Mouse (Mus musculus) granulocyte monocyte progenitor cell, adult 5-6 weeks (primary cell): ENCODE measurements around the gene Cfap57. TPM values are rescaled to one million over a fixed set of nuclear protein-coding genes. Genes with fewer than 3 reads are reported as not detected.
A peak's percentile ranks its signal among the peaks of the same experiment; 100 is the strongest.

Experiments
- ATAC-seq: replicated peaks from 2 replicates; pipeline ENCODE4 v1.8.0; 2016; ENCODE audit warnings: mild to moderate bottlenecking, moderate TSS enrichment, inconsistent platforms; ENCODE audit not compliant: poor library complexity, severe bottlenecking
- total RNA-seq, 2 experiments: library from RNA; stranded (forward) in 1 of 2; stranded (reverse) in 1 of 2; fragments of 200-712, 200-1000 nt in 1 of 2; fragments of >200 nt in 1 of 2; fragmentation: Nextera tagmentation in 1 of 2; gene quantifications; 2 replicates each; pipeline ENCODE4 v1.2.3; 2014 to 2017

The Cfap57 gene
- total RNA-seq (2014; fragmentation: Nextera tagmentation) (1.2 and 1.3 TPM in 2 replicates), total RNA-seq (2017) (2.8 and 3.9 TPM in 2 replicates)

DNA sequence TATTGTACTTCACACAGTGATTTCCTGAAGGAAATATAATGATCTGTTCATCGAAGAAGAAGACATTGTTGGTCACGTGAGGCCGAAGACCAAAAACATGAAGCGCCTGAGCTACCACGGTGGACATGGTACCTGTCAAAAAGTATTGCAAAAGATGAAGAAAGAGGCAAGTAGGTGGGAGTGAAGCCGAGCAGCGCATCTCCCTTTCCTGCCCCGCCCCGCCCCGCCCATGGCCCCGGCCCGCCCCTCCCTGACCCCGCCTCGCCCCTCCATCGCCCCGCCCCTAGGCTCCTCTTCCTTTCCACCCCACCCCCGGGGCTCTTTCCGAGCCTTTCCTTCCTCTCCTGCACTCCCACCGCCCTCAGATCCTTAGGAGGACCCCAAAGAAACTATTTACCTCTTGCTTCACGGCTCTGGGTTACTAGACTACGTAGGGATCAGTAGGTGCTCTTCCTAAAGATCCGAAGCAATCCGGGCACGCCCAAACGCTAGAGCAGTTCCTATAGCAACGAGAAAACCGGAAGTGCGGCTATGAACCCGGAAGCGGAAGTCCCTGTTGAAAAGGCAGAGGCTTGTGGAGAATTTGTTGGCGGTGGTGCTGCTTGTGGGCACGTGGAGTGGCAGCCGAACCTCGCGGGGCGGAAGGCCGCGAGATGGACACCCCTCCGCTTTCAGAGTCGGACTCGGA is at the start of gene Cfap57, which contains the start of gene Ebna1bp2:
Gene Cfap57, minus strand, starts transcription at position 499 of the 688 bp plus-strand sequence.
Gene Ebna1bp2, plus strand, starts transcription at position 521 of the 688 bp plus-strand sequence.
- ATAC-seq = peak; percentile 95

DNA sequence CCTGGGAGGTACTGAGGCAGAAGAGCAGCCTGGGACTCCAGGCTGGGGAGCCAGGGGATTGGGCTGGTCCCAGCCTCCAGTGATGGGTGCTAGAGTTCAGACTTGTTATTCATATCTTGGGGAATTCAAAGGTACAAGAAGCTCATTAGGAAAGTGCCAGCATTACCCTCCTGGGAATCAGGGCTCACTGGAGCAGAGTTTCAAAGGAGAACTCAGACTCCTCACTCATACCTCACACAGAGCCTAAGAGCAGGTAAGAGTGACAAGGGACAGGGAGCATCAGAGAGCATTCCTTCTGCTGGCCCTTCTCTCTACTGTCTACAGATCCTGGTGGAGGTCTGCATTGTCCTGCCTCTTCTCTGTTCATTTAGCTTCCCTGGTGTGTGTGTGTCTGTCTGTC is 38.1 kb upstream of the Cfap57 start, which contains the start of gene Olfr62:
Gene Olfr62, plus strand, starts transcription at position 301 of the 400 bp plus-strand sequence.
- ATAC-seq = no peak

DNA sequence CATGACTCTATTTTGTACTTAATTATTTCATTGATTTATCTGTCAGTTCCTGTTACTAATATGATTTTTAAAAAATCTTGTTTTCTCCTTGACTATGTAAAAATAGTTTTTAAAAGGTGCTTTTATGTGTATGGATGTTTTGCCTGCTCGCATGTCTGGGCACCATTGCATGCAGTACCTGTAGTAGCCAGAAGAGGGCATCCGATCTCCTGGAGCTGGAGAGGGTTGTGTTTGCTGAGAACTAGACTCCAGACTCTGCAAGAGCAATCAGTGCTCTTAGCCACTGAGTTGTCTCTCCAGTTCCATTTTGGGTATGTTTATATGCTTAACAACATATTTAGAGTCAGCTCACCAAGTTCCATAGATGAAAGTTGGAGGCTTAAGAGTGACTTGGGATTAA is 24.7 kb upstream of the Cfap57 start:
- ATAC-seq = peak; percentile 73

DNA sequence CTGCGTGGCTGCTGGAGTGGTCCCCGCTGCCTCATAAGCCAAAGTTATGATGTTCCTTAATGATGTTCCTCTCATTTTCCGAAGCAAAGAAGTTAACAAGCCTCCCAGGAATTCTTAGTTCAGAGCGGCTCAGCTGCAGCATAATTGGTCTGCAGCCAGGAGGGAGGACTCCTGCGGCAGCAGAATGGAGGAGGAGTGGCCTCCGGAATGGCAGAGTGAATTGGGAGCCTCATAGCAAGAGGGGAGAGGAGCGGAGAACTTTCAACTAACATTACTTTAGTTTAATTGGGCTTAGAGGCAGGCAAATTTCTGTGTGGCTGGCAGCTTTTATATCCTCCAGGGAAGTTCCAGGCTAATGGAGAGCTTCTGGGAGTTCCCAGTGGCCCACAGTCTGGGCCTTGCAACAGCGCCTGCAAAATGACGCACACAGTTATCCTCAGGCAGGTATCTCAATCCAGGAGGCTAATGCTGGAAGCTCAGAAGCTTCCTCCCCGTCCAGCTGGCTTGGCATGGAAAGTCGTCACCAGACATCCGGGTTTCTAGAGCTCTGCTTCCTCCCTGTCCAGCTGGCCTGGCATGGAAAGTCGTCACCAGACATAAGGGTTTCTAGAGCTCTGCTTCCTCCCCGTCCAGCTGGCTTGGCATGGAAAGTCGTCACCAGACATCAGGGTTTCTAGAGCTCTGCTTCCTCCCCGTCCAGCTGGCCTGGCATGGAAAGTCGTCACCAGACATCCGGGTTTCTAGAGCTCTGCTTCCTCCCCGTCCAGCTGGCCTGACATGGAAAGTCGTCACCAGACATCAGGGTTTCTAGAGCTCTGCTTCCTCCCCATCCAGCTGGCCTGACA is 22.0 kb upstream of the Cfap57 start:
- no peak for ATAC-seq

DNA sequence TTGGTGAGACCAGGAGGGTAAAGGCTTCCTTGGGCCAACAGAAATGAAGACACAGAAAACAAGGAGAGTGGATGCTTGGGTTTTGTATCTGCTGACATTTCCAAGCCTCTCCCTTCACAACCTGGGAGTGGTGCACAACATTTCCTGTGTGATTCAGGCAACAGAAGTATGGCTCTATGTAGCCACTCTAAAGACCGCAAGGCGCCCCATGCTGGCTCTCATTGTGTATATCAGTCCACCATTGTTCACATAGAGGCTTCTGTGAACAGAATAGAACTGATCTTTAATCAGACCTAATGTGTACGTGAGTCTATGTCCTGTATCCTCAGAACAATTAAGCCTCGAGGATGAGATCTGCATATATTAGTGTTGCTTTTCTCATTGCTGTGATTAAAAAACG is 9.7 kb upstream of the Cfap57 start:
- ATAC-seq = no peak

GRCm38 (mm10) chr4:118621781-118622180 is 1.2 kb upstream of the Cfap57 start:
- no peak for ATAC-seq

DNA sequence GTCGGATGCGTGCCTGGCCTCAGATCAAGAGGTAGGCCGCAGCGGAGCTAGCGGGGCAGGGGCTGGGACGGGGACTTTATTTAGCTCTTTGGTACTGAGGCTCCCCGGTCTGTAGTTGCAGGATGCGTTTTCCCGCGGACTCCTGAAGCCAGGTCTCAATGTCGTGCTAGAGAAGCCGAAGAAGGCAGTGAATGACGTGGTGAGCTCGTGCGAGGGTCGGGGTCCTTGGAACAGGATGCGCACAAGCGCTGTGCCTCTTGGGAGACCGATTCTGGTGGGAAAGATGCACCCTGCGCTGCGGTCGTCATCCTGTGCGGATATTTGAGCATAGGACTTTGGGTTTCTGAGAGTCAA is 367 bp upstream of the Cfap57 start:
- ATAC-seq = peak; percentile 21

- ATAC-seq = peak; percentile 37
Observed at GRCm38 (mm10) chr4:118615412-118615811, 5.2 kb downstream of the Cfap57 start.

- ATAC-seq = peak; percentile 38
Observed at GRCm38 (mm10) chr4:118612619-118613018, 8.0 kb downstream of the Cfap57 start.

DNA sequence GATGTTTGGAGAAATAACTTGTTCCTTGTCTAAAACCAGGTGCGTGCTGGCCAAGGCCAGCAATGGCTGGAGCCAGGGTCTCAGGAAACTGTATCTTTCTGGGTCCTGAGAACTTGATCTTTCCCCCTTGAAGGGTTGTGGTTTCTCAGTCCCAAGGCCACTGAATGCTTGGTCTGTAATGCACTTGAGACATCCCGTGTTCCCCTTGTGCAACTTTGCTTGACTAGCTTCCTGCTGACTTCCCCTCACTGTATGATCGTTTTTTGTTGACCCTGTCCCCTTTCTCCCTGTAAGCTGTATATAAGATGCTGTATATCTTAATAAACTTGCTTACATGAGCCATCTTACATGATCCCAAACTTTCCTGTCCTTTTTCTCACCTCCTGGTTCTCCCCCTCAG is 10.7 kb downstream of the Cfap57 start:
- ATAC-seq = peak; percentile 84

DNA sequence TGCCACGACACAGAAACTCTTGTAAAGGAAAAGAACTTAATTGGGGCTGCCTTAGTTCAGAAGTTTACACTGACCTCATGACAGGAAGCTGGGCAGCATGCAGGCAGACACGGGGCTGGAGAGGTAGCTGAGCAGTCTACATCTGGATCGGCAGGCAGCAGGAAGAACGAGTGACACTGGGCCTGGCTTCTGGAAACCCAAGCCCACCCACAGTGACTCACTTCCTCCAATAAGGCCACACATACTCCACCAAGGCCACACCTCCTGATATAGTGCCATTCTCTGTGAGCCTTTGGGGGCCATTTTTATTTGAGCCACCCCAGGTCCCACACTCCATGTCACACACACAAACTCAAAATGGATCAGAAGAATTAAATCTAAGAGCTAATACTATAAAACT is 16.5 kb downstream of the Cfap57 start:
- ATAC-seq = peak; percentile 54

GRCm38 (mm10) chr4:118589733-118590130 is 30.8 kb downstream of the Cfap57 start:
- ATAC-seq = no peak

DNA sequence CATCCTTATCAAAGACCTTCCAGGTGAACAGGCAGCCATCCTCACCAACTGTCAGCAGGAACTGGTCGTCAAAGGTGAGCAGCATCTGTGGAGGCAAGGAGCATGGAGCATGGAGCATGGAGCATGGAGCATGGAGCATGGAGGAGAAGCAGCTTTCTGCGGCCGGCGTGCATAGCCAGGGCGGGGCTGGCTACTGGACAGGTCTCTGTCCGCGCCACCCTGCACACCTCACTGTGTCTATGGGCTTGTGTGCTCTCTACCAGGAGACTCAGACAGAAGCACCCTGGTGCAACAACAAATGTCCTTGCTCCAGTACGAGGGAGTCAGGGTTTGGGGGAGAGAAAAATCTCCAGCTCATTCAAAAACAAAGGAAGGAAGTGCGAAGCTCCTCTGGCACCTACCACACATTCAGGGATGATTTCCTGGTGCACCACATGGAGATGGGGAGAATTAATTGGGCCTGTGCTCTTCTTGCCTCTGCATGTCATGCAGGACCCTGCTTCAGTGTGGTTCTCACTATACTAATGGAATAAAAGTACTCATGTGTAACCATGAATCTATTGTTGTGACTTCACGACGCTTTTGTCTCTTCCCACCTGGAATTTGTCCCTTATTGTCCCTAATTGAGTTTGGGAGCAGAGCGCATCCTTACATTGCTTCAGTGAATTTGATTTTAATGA is 31.4 kb downstream of the Cfap57 start:
- no peak for ATAC-seq

- no peak for ATAC-seq
Observed at GRCm38 (mm10) chr4:118582629-118583028, 37.9 kb downstream of the Cfap57 start.

DNA sequence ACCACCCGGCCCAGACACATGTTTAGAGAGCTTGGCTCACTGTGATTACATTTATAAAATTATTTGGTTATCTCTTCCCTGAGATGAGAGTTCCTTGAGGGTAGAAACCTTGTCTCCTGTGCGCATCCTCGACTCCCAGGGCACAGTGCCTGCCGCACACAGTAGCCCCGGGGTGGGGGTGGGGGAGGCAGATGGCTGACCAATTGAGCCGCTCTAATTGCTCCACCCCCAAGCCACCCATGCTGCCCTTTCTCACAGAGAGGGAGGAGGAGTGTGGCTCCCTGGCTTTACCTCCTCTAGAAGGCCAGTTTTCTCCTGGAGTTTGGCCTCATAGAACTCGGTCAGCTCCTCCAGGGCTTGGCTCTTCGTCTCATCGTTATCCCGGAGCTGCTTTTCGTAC is 39.1 kb downstream of the Cfap57 start:
- ATAC-seq = no peak

DNA sequence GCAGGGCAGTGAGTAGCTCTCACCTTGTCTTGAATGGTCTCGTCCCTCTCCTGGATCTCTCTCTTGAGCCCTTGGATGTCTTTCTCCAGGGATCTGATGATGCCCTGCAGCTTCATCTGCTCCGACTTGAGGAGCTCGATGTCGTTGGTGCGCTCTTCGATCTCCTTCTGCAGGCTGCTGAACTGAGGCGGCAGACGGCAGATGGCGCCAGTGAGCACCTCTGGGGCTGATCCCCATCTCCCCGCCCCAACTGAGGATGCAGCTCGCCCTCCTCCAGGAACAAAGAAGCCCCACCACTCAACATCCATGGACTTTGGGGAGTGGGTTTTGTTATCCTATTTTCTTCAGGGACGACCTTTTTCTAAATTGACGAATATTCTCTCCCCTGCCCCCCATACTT is 41.3 kb downstream of the Cfap57 start:
- ATAC-seq = peak; percentile 50; the same call in 1 of the 2 replicates

DNA sequence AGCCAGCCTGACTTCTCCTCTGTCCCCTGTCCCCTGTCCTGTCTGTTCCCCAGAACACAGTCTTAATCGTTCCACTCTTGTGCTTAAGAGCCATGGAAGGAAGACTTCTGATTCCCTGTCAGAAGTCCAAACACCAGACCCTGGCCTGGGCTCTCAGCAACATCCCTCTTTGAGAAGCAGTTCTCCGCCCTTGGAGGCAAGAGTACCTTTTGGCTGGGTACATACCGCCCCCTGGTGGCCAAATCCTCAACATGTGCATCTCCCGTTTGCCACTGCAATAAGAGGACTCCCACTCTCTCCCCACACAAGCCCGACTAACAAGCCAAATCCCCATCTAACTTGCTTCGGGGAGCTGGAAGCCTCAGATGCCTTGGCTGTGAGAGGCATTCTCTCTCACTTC is 44.5 kb downstream of the Cfap57 start:
- ATAC-seq = peak; percentile 73

GRCm38 (mm10) chr4:118571441-118571840 is 49.1 kb downstream of the Cfap57 start:
- no peak for ATAC-seq

- no peak for ATAC-seq
Observed at GRCm38 (mm10) chr4:118569320-118569719, 51.3 kb downstream of the Cfap57 start.

GRCm38 (mm10) chr4:118568709-118569108 is 51.9 kb downstream of the Cfap57 start:
- no peak for ATAC-seq

GRCm38 (mm10) chr4:118566161-118566676 is 54.4 kb downstream of the Cfap57 start:
- peak; percentile 85 for ATAC-seq
